8 mouse cellular contexts compared by ENCODE assay signal in the genomic region with DNA sequence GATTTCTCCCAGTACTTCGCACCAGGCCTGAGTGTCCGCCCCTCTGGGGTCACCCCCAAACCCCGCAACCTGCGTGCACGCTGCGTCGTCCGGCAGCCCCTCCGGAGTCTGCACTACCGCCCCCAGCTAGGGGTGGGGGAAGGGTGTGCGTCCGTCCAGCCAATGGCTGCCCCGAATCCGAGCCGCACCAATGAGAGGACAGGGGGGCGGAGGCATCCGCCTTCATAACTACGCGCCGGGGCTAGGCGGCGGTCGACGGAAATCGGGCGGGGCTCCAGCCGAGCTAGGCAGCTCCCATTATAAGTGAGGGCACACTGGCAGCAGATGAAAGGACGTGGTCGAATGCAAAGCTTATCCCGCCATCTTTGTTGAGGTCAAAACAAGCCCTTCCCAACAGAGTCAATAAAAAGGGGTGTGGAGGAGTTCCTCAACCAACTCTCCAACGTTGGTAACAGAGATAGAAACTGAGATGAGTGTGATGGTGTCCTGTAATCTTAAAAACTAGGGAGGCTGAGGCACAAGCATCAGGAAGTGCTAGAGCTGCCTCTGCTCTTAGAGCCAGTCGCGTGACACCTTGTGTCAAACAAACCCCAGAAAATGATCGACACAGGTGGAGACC. TPM values are rescaled to one million over a fixed set of nuclear protein-coding genes. Genes with fewer than 3 reads are reported as not detected.
A peak's percentile ranks its signal among the peaks of the same experiment; 100 is the strongest.
DNase-seq lines count a peak whose midpoint lies in the region; ATAC-seq and TF ChIP-seq lines count a peak whose summit lies in the region.

TSS of gene Rpl18 (plus strand) at position 368 of the 619 bp plus-strand sequence.

- peaks cover 45 to 65% of the 10 kb centered on the region in 2 experiments for H3K36me3 ChIP-seq in CH12.LX (replicated peaks in 1 of 2; ENCODE audit: control insufficient read depth in 1 of 2, insufficient read depth in 1 of 2, low read length in 1 of 2)
- peaks cover 46% of the 10 kb centered on the region for H3K36me3 ChIP-seq in forebrain, embryonic 12.5 days (replicated peaks)
- peaks cover 44% of the 10 kb centered on the region for H3K36me3 ChIP-seq in heart, postnatal 0 days (replicated peaks; ENCODE audit: control insufficient read depth, insufficient read depth, low read length)
- peaks cover 42% of the 10 kb centered on the region for H3K36me3 ChIP-seq in liver, postnatal 0 days (replicated peaks; ENCODE audit: insufficient read depth, low read length)
- peaks cover 36% of the 10 kb centered on the region for H3K36me3 ChIP-seq in neural tube, embryonic 14.5 days (ENCODE audit: control insufficient read depth, insufficient read depth, low read length)

- peak within 1 kb of the TSS; percentile 84 to 100 (median 92) for H3K4me3 ChIP-seq in CH12.LX (replicated peaks in 1 of 3; ENCODE audit: low read depth in 2 of 3, low read length in 2 of 3, poor library complexity in 1 of 3)
- H3K4me3 ChIP-seq in forebrain, embryonic 12.5 days (replicated peaks): peak within 1 kb of the TSS; percentile 66
- peak within 1 kb of the TSS; percentile 57 for H3K4me3 ChIP-seq in heart, postnatal 0 days (ENCODE audit: low read depth, low read length)
- H3K4me3 ChIP-seq in liver, postnatal 0 days (ENCODE audit: low read depth, low read length): peak within 1 kb of the TSS; percentile 84
- H3K4me3 ChIP-seq in neural tube, embryonic 14.5 days (ENCODE audit: low read depth, low read length): peak within 1 kb of the TSS; percentile 62

- peak within 1 kb of the TSS; percentile 89 for H3K4me2 ChIP-seq in CH12.LX (ENCODE audit: insufficient read depth, low read depth, poor library complexity, severe bottlenecking)
- peak within 1 kb of the TSS; percentile 93 for H3K4me2 ChIP-seq in forebrain, embryonic 12.5 days
- peak within 1 kb of the TSS; percentile 93 for H3K4me2 ChIP-seq in heart, postnatal 0 days (ENCODE audit: low read depth, low read length)
- peak within 1 kb of the TSS; percentile 89 for H3K4me2 ChIP-seq in liver, postnatal 0 days (ENCODE audit: low read depth, low read length)
- H3K4me2 ChIP-seq in neural tube, embryonic 14.5 days (ENCODE audit: low read depth, low read length): peak within 1 kb of the TSS; percentile 92

- TF ChIP-seq POLR2A in CH12.LX (IDR thresholded peaks at IDR 0.05; ENCODE audit: low read depth, low read length): peak; percentile 76

- DNase-seq in CH12.LX (ENCODE audit: extremely low read depth): peak; percentile 97
- DNase-seq in c-Kit-positive CD71-positive TER-119-negative erythroid progenitor cells, embryonic 14.5 days (ENCODE audit: low read depth): peak; percentile 94
- DNase-seq in heart, postnatal 0 days (ENCODE audit: low spot score): peak; percentile 98
- no peak for DNase-seq in large intestine, adult 2 months (ENCODE audit: low read depth, low spot score)
- DNase-seq in liver, postnatal 0 days: peak; percentile 96
- peak; percentile 97 for DNase-seq in testis, postnatal 10 days (ENCODE audit: low spot score)

- TF ChIP-seq RAD21 in CH12.LX (IDR thresholded peaks at IDR 0.05; ENCODE audit: low read depth, low read length): no peak

- peak within 1 kb of the TSS; percentile 91 for H3K9ac ChIP-seq in CH12.LX (ENCODE audit: insufficient read depth, low read depth)
- peak within 1 kb of the TSS; percentile 76 for H3K9ac ChIP-seq in forebrain, embryonic 12.5 days
- H3K9ac ChIP-seq in heart, postnatal 0 days (replicated peaks; ENCODE audit: low read depth, low read length): peak within 1 kb of the TSS; percentile 77
- H3K9ac ChIP-seq in liver, postnatal 0 days (replicated peaks): peak within 1 kb of the TSS; percentile 69
- peak within 1 kb of the TSS; percentile 69 for H3K9ac ChIP-seq in neural tube, embryonic 14.5 days (replicated peaks; ENCODE audit: low read depth, low read length)

- dilution Hi-C loops in CH12.LX (cut with MboI; ENCODE audit: extremely low pct_ligation_motif_present, extremely low pct_unique_long_range_greater_than_20kb, low sequenced_read_pairs): no loop called here

- TF ChIP-seq CTCF in CH12.LX (conservative IDR thresholded peaks at IDR 0.05 in 1 of 2, IDR thresholded peaks at IDR 0.05 in 1 of 2; ENCODE audit: low read depth in 2 of 2, low read length in 2 of 2): no peak
- TF ChIP-seq CTCF in heart, postnatal 0 days (IDR thresholded peaks at IDR 0.05; ENCODE audit: low read depth): no peak
- TF ChIP-seq CTCF in liver, postnatal 0 days (IDR thresholded peaks at IDR 0.05; ENCODE audit: low read depth): peak; percentile 6; the same call in 1 of the 2 replicates

- WGBS in forebrain, embryonic 12.5 days: 9% methylated on average over 34 of the region's 34 CpGs
- 7% methylated on average over 34 of the region's 34 CpGs for WGBS in heart, postnatal 0 days
- WGBS in large intestine, adult 2 months: 2% methylated on average over 34 of the region's 34 CpGs
- whole genome bisulfite sequencing in liver, postnatal 0 days (ENCODE audit: insufficient replicate concordance): 5% methylated on average over 34 of the region's 34 CpGs
- WGBS in neural tube, embryonic 14.5 days: 7% methylated on average over 34 of the region's 34 CpGs

- peak; percentile 92 for ATAC-seq in forebrain, embryonic 12.5 days (ENCODE audit: low FRiP score)
- peak; percentile 91 for ATAC-seq in heart, postnatal 0 days (ENCODE audit: insufficient read depth, low read depth)
- peak; percentile 85 for ATAC-seq in liver, postnatal 0 days
- peak; percentile 92 for ATAC-seq in neural tube, embryonic 14.5 days (ENCODE audit: low read depth)

- no peaks in the 10 kb centered on the region for H3K27me3 ChIP-seq in CH12.LX (replicated peaks)
- H3K27me3 ChIP-seq in forebrain, embryonic 12.5 days: no peaks in the 10 kb centered on the region
- no peaks in the 10 kb centered on the region for H3K27me3 ChIP-seq in heart, postnatal 0 days (ENCODE audit: control insufficient read depth, insufficient read depth, low read length)
- no peaks in the 10 kb centered on the region for H3K27me3 ChIP-seq in liver, postnatal 0 days (ENCODE audit: insufficient read depth, low read length)
- H3K27me3 ChIP-seq in neural tube, embryonic 14.5 days (ENCODE audit: control insufficient read depth, insufficient read depth, low read length): no peaks in the 10 kb centered on the region; the same call in 1 of the 2 replicates

- peaks cover 47% of the 10 kb centered on the region for H3K79me2 ChIP-seq in CH12.LX (replicated peaks; ENCODE audit: control insufficient read depth, extremely low read depth, insufficient read depth, poor library complexity, severe bottlenecking)

- TF ChIP-seq EP300 in CH12.LX (IDR thresholded peaks at IDR 0.05; ENCODE audit: low read length): no peak
- TF ChIP-seq EP300 in heart, postnatal 0 days (IDR thresholded peaks at IDR 0.05; ENCODE audit: low read depth): peak; percentile 84
- TF ChIP-seq EP300 in liver, postnatal 0 days (IDR thresholded peaks at IDR 0.05; ENCODE audit: low read depth): peak; percentile 64; the same call in 1 of the 2 replicates

- peak within 1 kb of the TSS; percentile 38 for H3K27ac ChIP-seq in CH12.LX (ENCODE audit: insufficient read depth, low read depth)
- peak within 1 kb of the TSS; percentile 67 for H3K27ac ChIP-seq in forebrain, embryonic 12.5 days
- peak within 1 kb of the TSS; percentile 64 for H3K27ac ChIP-seq in heart, postnatal 0 days (ENCODE audit: low read depth)
- peak within 1 kb of the TSS; percentile 94 for H3K27ac ChIP-seq in liver, postnatal 0 days (ENCODE audit: low read depth)
- H3K27ac ChIP-seq in neural tube, embryonic 14.5 days (ENCODE audit: low read depth, low read length): peak within 1 kb of the TSS; percentile 62

- H3K4me1 ChIP-seq in CH12.LX (ENCODE audit: control insufficient read depth in 1 of 2, insufficient read depth in 2 of 2): peaks cover 5 to 30% of the 10 kb centered on the region in 2 experiments; a peak in 3 of 4 replicates
- peaks cover 45% of the 10 kb centered on the region for H3K4me1 ChIP-seq in forebrain, embryonic 12.5 days
- H3K4me1 ChIP-seq in heart, postnatal 0 days (ENCODE audit: control insufficient read depth, insufficient read depth): peaks cover 35% of the 10 kb centered on the region
- peaks cover 48% of the 10 kb centered on the region for H3K4me1 ChIP-seq in liver, postnatal 0 days (ENCODE audit: insufficient read depth)
- H3K4me1 ChIP-seq in neural tube, embryonic 14.5 days (ENCODE audit: control insufficient read depth, insufficient read depth, low read length): peaks cover 36% of the 10 kb centered on the region

- H3K9me3 ChIP-seq in CH12.LX (replicated peaks; ENCODE audit: low read length): no peaks in the 10 kb centered on the region
- H3K9me3 ChIP-seq in forebrain, embryonic 12.5 days: no peaks in the 10 kb centered on the region
- no peaks in the 10 kb centered on the region for H3K9me3 ChIP-seq in heart, postnatal 0 days (replicated peaks; ENCODE audit: control insufficient read depth, low read length)
- no peaks in the 10 kb centered on the region for H3K9me3 ChIP-seq in liver, postnatal 0 days (ENCODE audit: low read length)
- H3K9me3 ChIP-seq in neural tube, embryonic 14.5 days (ENCODE audit: control insufficient read depth, low read length): no peaks in the 10 kb centered on the region

- in situ Hi-C loops in CH12.LX (cut with MboI; ENCODE audit: low pct_ligation_motif_present, low pct_unique_long_range_greater_than_20kb, low sequenced_read_pairs): no loop called here

TF ChIP-seq in CH12.LX, 34 proteins besides CTCF, POLR2A, EP300 and RAD21 (continues in another document):
- TF ChIP-seq IRF4 (IDR thresholded peaks at IDR 0.05; ENCODE audit: low read depth, low read length): peak; percentile 30; the same call in 1 of the 2 replicates
- peak; percentile 83; the same call in 1 of the 2 replicates for TF ChIP-seq MAZ (IDR thresholded peaks at IDR 0.05; ENCODE audit: low read depth, low read length)
- TF ChIP-seq CHD2 (IDR thresholded peaks at IDR 0.05; ENCODE audit: low read length): peak; percentile 93
- TF ChIP-seq JUND (conservative IDR thresholded peaks at IDR 0.05; ENCODE audit: low read depth, low read length): no peak
- peak; percentile 84 for TF ChIP-seq NRF1 (IDR thresholded peaks at IDR 0.05; ENCODE audit: low read depth, low read length)
- no peak; the same call in 1 of the 2 replicates for TF ChIP-seq MAX (IDR thresholded peaks at IDR 0.05; ENCODE audit: low read length)
- TF ChIP-seq KAT2A (IDR thresholded peaks at IDR 0.05; ENCODE audit: insufficient replicate concordance, low read length): peak; percentile 75; the same call in 1 of the 2 replicates
- 0 out of 2 replicates have a peak, but pooled peaks have one; percentile 52 for TF ChIP-seq CHD1 (IDR thresholded peaks at IDR 0.05; ENCODE audit: low read depth, low read length)

RNA-seq across cellular contexts. Expression of gene Rpl18, which starts in this region (rescaled TPM):
- total RNA-seq in CH12.LX (2012; rRNA removed): 3,614 and 3,766 TPM in 2 replicates
- 3,153 and 3,204 TPM in 2 replicates for total RNA-seq in CH12.LX (2014; rRNA removed)
- polyA plus RNA-seq in CH12.LX (2012; ENCODE audit: insufficient read length, low read depth): 2,393 and 2,438 TPM in 2 replicates
- polyA plus RNA-seq in forebrain, embryonic 12.5 days (2016; fragmentation: Nextera tagmentation; extraction: Ambion mirVana): 707 and 745 TPM in 2 replicates
- total RNA-seq in heart, postnatal 0 days (2014; rRNA removed; ENCODE audit: low replicate concordance): 1,259 and 1,310 TPM in 2 replicates
- 479 and 486 TPM in 2 replicates for polyA plus RNA-seq in heart, postnatal 0 days (2015; fragmentation: Nextera tagmentation; extraction: Ambion mirVana)
- 1,707 and 1,915 TPM in 2 replicates for polyA plus RNA-seq in large intestine, adult 2 months (2012; rRNA removed)
- polyA plus RNA-seq in liver, postnatal 0 days (2015; fragmentation: Nextera tagmentation; extraction: Ambion mirVana): 494 and 510 TPM in 2 replicates
- 603 and 609 TPM in 2 replicates for polyA plus RNA-seq in neural tube, embryonic 14.5 days (2014; fragmentation: Nextera tagmentation; extraction: Ambion mirVana)

Comparison
In these comparisons a context has a peak if more than half of its experiments do, and no peak if none do; other contexts are left out.
1. H3K27ac ChIP-seq: peak in every context shown above with its lines; median percentile 94 in liver, postnatal 0 days; 67 in forebrain, embryonic 12.5 days; 64 in heart, postnatal 0 days; 62 in neural tube, embryonic 14.5 days; 38 in CH12.LX.